Mouse (Mus musculus) hindbrain, embryonic 11.5 days (tissue): Measurements from ENCODE around the gene Pgghg. TPM values are rescaled to one million over a fixed set of nuclear protein-coding genes. Genes with fewer than 3 reads are reported as not detected.
A peak's percentile ranks its signal among the peaks of the same experiment; 100 is the strongest.

ENCODE experiments used
- ATAC-seq: fragments of 200-750 bp; cut with Nextera tagmentation; 2 replicates; pipeline ENCODE4 v1.8.0; 2017; ENCODE audit warnings: mild to moderate bottlenecking, moderate TSS enrichment, moderate library complexity; ENCODE audit not compliant: low FRiP score
- DNase-seq: peaks from one replicate; pipeline ENCODE4 v3.0.0-alpha.2; 2015; ENCODE audit warnings: low spot score
- H3K27ac ChIP-seq: fragments of 300-500 bp; sonication (generic); 2 replicates; pipeline ENCODE4 v1.5.1; 2014; ENCODE audit warnings: mild to moderate bottlenecking, low read depth, low read length
- H3K27me3 ChIP-seq: fragments of 300-500 bp; sonication (generic); 2 replicates; pipeline ENCODE4 v1.6.1; 2014; ENCODE audit warnings: mild to moderate bottlenecking, low read length, moderate library complexity, mixed read lengths; ENCODE audit not compliant: control insufficient read depth, insufficient read depth
- H3K36me3 ChIP-seq: fragments of 300-500 bp; sonication (generic); 2 replicates; pipeline ENCODE4 v1.6.1; 2014; ENCODE audit warnings: mild to moderate bottlenecking, low read length, moderate library complexity, mixed read lengths; ENCODE audit not compliant: control insufficient read depth, insufficient read depth
- H3K4me1 ChIP-seq: fragments of 300-500 bp; sonication (generic); replicated peaks from 2 replicates; pipeline ENCODE4 v1.6.1; 2014; ENCODE audit warnings: low read length, mixed read lengths; ENCODE audit not compliant: control insufficient read depth, insufficient read depth
- H3K4me2 ChIP-seq: fragments of 300-500 bp; sonication (generic); replicated peaks from 2 replicates; pipeline ENCODE4 v1.6.1; 2014; ENCODE audit warnings: mild to moderate bottlenecking, low read depth, low read length
- H3K4me3 ChIP-seq: fragments of 300-500 bp; sonication (generic); 2 replicates; pipeline ENCODE4 v1.5.1; 2014; ENCODE audit warnings: low read depth, low read length
- H3K9ac ChIP-seq: fragments of 300-500 bp; sonication (generic); 2 replicates; pipeline ENCODE4 v1.6.1; 2014; ENCODE audit warnings: low read depth, low read length
- H3K9me3 ChIP-seq: fragments of 300-500 bp; sonication (generic); 2 replicates; pipeline ENCODE4 v1.6.1; 2016; ENCODE audit warnings: low read length; ENCODE audit not compliant: control insufficient read depth
- WGBS: fragments of 180-500 bp; shearing (Covaris S2); extraction: QIAGEN DNeasy Blood & Tissue Kit; methylation state at CpG from one replicate; pipeline ENCODE4 v1.1.7; 2014; 5-methylcytosine and 5-hydroxymethylcytosine counted together
- polyA plus RNA-seq: library from polyadenylated mRNA; unstranded; fragments of >200 nt; fragmentation: Nextera tagmentation; extraction: Ambion mirVana; gene quantifications from 2 replicates; pipeline ENCODE4 v1.2.1, GENCODE M21; 2014

Gene Pgghg
- 9.7 and 10.6 TPM in 2 replicates for polyA plus RNA-seq

- WGBS: 4% methylated on average over 33 of the region's 33 CpGs
- peak; percentile 89 for DNase-seq
- no peak within 1 kb of the TSS for H3K27ac ChIP-seq
- no peaks in the 10 kb centered on the region for H3K4me1 ChIP-seq
- no peaks in the 10 kb centered on the region for H3K36me3 ChIP-seq
- H3K9ac ChIP-seq: peak within 1 kb of the TSS; percentile 59
- peak within 1 kb of the TSS; percentile 43 for H3K4me2 ChIP-seq
- H3K27me3 ChIP-seq: no peaks in the 10 kb centered on the region; the same call in 1 of the 2 replicates
- peak; percentile 89 for ATAC-seq
- H3K4me3 ChIP-seq: peak within 1 kb of the TSS; percentile 39
- no peaks in the 10 kb centered on the region for H3K9me3 ChIP-seq
Measured at GRCm38 (mm10) chr7:140941222-140942051, at the start of gene Pgghg. Gene Pgghg (plus strand): TSS chr7:140941391.

GRCm38 (mm10) chr7:140894031-140894430 lies 47.2 kb upstream of the Pgghg start:
- Histone ChIP-seq H3K36me3 (peaks cover 18% of the 10 kb centered on the region), H3K27ac (no peak overlapping the region), H3K4me1 (no peaks in the 10 kb centered on the region), H3K27me3 (no peaks in the 10 kb centered on the region), H3K4me2 (no peak overlapping the region), H3K9me3 (no peaks in the 10 kb centered on the region), H3K4me3 (no peak overlapping the region), H3K9ac (no peak overlapping the region)
- DNase-seq: no peak
- WGBS: 88% methylated on average over 7 of the region's 7 CpGs
- ATAC-seq: no peak

GRCm38 (mm10) chr7:140894611-140895010 lies 46.6 kb upstream of the Pgghg start:
- H3K9me3 ChIP-seq: no peaks in the 10 kb centered on the region
- no peak overlapping the region for H3K9ac ChIP-seq
- H3K4me2 ChIP-seq: no peak overlapping the region
- no peak overlapping the region for H3K4me3 ChIP-seq
- peaks cover 18% of the 10 kb centered on the region; the same call in 1 of the 2 replicates for H3K36me3 ChIP-seq
- no peaks in the 10 kb centered on the region for H3K4me1 ChIP-seq
- 95% methylated on average over 3 of the region's 3 CpGs for WGBS
- no peak for ATAC-seq
- H3K27ac ChIP-seq: no peak overlapping the region
- no peak for DNase-seq
- H3K27me3 ChIP-seq: no peaks in the 10 kb centered on the region

- H3K27ac ChIP-seq: no peak overlapping the region
- no peaks in the 10 kb centered on the region for H3K9me3 ChIP-seq
- no peak overlapping the region for H3K4me3 ChIP-seq
- WGBS: 89% methylated on average over 7 of the region's 7 CpGs
- DNase-seq (no peak), ATAC-seq (no peak)
- H3K36me3 ChIP-seq: peaks cover 12% of the 10 kb centered on the region; the same call in 1 of the 2 replicates
- no peaks in the 10 kb centered on the region for H3K27me3 ChIP-seq
- no peaks in the 10 kb centered on the region for H3K4me1 ChIP-seq
- no peak overlapping the region for H3K4me2 ChIP-seq
- H3K9ac ChIP-seq: no peak overlapping the region
Measured at GRCm38 (mm10) chr7:140897863-140898262, 43.3 kb upstream of the Pgghg start.

GRCm38 (mm10) chr7:140899121-140899520 lies 42.1 kb upstream of the Pgghg start:
- whole genome bisulfite sequencing: 73% methylated on average over 3 of the region's 3 CpGs
- H3K4me3 ChIP-seq: no peak overlapping the region
- H3K27ac ChIP-seq: no peak overlapping the region
- H3K27me3 ChIP-seq: no peaks in the 10 kb centered on the region
- DNase-seq (no peak), ATAC-seq (no peak)
- no peaks in the 10 kb centered on the region for H3K9me3 ChIP-seq
- no peak overlapping the region for H3K4me2 ChIP-seq
- no peaks in the 10 kb centered on the region for H3K4me1 ChIP-seq
- peaks cover 11% of the 10 kb centered on the region; the same call in 1 of the 2 replicates for H3K36me3 ChIP-seq
- H3K9ac ChIP-seq: no peak overlapping the region

- Histone ChIP-seq H3K4me1 (no peaks in the 10 kb centered on the region), H3K4me3 (no peak within 1 kb of the TSS), H3K9me3 (no peaks in the 10 kb centered on the region), H3K27me3 (no peaks in the 10 kb centered on the region), H3K4me2 (no peak within 1 kb of the TSS), H3K27ac (no peak within 1 kb of the TSS), H3K36me3 (peaks cover 8% of the 10 kb centered on the region; the same call in 1 of the 2 replicates), H3K9ac (no peak within 1 kb of the TSS)
- WGBS: 80% methylated on average over 10 of the region's 10 CpGs
- ATAC-seq (no peak), DNase-seq (no peak)
Measured at GRCm38 (mm10) chr7:140900220-140900619, 41.0 kb upstream of the Pgghg start, which contains the start of gene Cox8b. Gene Cox8b (minus strand): TSS chr7:140900446.

- Histone ChIP-seq H3K27ac (no peak overlapping the region), H3K4me2 (no peak overlapping the region), H3K9me3 (no peaks in the 10 kb centered on the region), H3K36me3 (peaks cover 6% of the 10 kb centered on the region; the same call in 1 of the 2 replicates), H3K4me1 (no peaks in the 10 kb centered on the region), H3K9ac (no peak overlapping the region), H3K4me3 (no peak overlapping the region), H3K27me3 (no peaks in the 10 kb centered on the region)
- DNase-seq: no peak
- ATAC-seq: no peak
- 79% methylated on average over 15 of the region's 15 CpGs for WGBS
Measured at GRCm38 (mm10) chr7:140902036-140902875, 38.9 kb upstream of the Pgghg start.

- H3K36me3 ChIP-seq: no peaks in the 10 kb centered on the region
- ATAC-seq: peak; percentile 63
- 24% methylated on average over 13 of the region's 13 CpGs for WGBS
- H3K4me2 ChIP-seq: no peak overlapping the region
- H3K9me3 ChIP-seq: no peaks in the 10 kb centered on the region
- H3K4me1 ChIP-seq: no peaks in the 10 kb centered on the region
- no peaks in the 10 kb centered on the region for H3K27me3 ChIP-seq
- no peak overlapping the region for H3K4me3 ChIP-seq
- peak; percentile 90 for DNase-seq
- no peak overlapping the region for H3K9ac ChIP-seq
- no peak overlapping the region for H3K27ac ChIP-seq
Measured at GRCm38 (mm10) chr7:140903212-140903611, 38.0 kb upstream of the Pgghg start.
